Mouse (Mus musculus) stomach, postnatal 0 days (tissue): ENCODE measurements at regions not wholly inside any gene's neighbourhood (a gene's known extent, or its start where the extent isn't known, plus 50 kb on each side); places are given as distances from the start of the nearest gene placed in this dataset.
A peak's percentile ranks its signal among the peaks of the same experiment; 100 is the strongest.

Source experiments
- ATAC-seq: fragments of 200-750 bp; cut with Nextera tagmentation; 2 replicates; pipeline ENCODE4 v1.8.0; 2017; ENCODE audit not compliant: low FRiP score, low TSS enrichment
- DNase-seq: peaks from one replicate; pipeline ENCODE4 v3.0.0-alpha.2; 2016; ENCODE audit warnings: low spot score
- H3K27ac ChIP-seq: fragments of 300-500 bp; sonication (generic); replicated peaks from 2 replicates; pipeline ENCODE4 v1.5.1; 2014; ENCODE audit warnings: mild to moderate bottlenecking, control low read depth
- H3K27me3 ChIP-seq: fragments of 300-500 bp; sonication (generic); 2 replicates; pipeline ENCODE4 v1.6.1; 2014; ENCODE audit warnings: low read length; ENCODE audit not compliant: control insufficient read depth, insufficient read depth
- H3K36me3 ChIP-seq: fragments of 300-500 bp; sonication (generic); 2 replicates; pipeline ENCODE4 v1.6.1; 2014; ENCODE audit warnings: low read length, mixed read lengths; ENCODE audit not compliant: control insufficient read depth, insufficient read depth
- H3K4me1 ChIP-seq: fragments of 300-500 bp; sonication (generic); replicated peaks from 2 replicates; pipeline ENCODE4 v1.6.1; 2014; ENCODE audit warnings: antibody characterized with exemption; ENCODE audit not compliant: control insufficient read depth, insufficient read depth
- H3K4me2 ChIP-seq: fragments of 300-500 bp; sonication (generic); replicated peaks from 2 replicates; pipeline ENCODE4 v1.6.1; 2014; ENCODE audit warnings: low read depth, mild to moderate bottlenecking, control low read depth, moderate library complexity
- H3K4me3 ChIP-seq: fragments of 300-500 bp; sonication (generic); 2 replicates; pipeline ENCODE4 v1.5.1; 2014; ENCODE audit warnings: low read depth, low read length, control low read depth
- H3K9ac ChIP-seq: fragments of 300-500 bp; sonication (generic); 2 replicates; pipeline ENCODE4 v1.6.1; 2014; ENCODE audit warnings: mild to moderate bottlenecking, low read length, control low read depth, mixed read lengths
- H3K9me3 ChIP-seq: fragments of 300-500 bp; sonication (generic); 2 replicates; pipeline ENCODE4 v1.6.1; 2016; ENCODE audit warnings: low read length; ENCODE audit not compliant: control insufficient read depth
- CTCF ChIP-seq: IDR thresholded peaks from 2 replicates; pipeline ENCODE4 v1.5.1; 2016; ENCODE audit warnings: antibody characterized with exemption, low read depth, mild to moderate bottlenecking, moderate library complexity
- EP300 ChIP-seq: optimal IDR thresholded peaks from 2 replicates; pipeline ENCODE3; 2016; ENCODE audit warnings: antibody characterized with exemption
- WGBS: fragments of 180-500 bp; shearing (Covaris S2); extraction: QIAGEN DNeasy Blood & Tissue Kit; methylation state at CpG from one replicate; pipeline ENCODE4 v1.1.7; 2014; 5-methylcytosine and 5-hydroxymethylcytosine counted together

GRCm38 (mm10) chr5:91274411-91274810 lies 128.4 kb downstream of the Btc start:
- Histone ChIP-seq H3K4me1 (no peaks in the 10 kb centered on the region), H3K9me3 (no peaks in the 10 kb centered on the region), H3K27ac (no peak overlapping the region), H3K4me3 (no peak overlapping the region), H3K36me3 (no peaks in the 10 kb centered on the region), H3K4me2 (no peak overlapping the region), H3K27me3 (no peaks in the 10 kb centered on the region), H3K9ac (no peak overlapping the region)
- no peak for ATAC-seq
- TF ChIP-seq CTCF = no peak
- no peak for TF ChIP-seq EP300
- DNase-seq = no peak
- WGBS = 68% methylated on average over 3 of the region's 3 CpGs

GRCm38 (mm10) chr5:91278466-91278865 lies 124.3 kb downstream of the Btc start:
- TF ChIP-seq EP300 = no peak
- no peak for TF ChIP-seq CTCF
- Histone ChIP-seq H3K36me3 (no peaks in the 10 kb centered on the region), H3K9ac (no peak overlapping the region), H3K27ac (no peak overlapping the region), H3K9me3 (no peaks in the 10 kb centered on the region), H3K4me2 (no peak overlapping the region), H3K27me3 (no peaks in the 10 kb centered on the region), H3K4me1 (no peaks in the 10 kb centered on the region), H3K4me3 (no peak overlapping the region)
- no peak for ATAC-seq
- 65% methylated on average over 3 of the region's 3 CpGs for WGBS
- no peak for DNase-seq

GRCm38 (mm10) chr5:91279464-91279863 lies 123.3 kb downstream of the Btc start:
- Histone ChIP-seq H3K9me3 (no peaks in the 10 kb centered on the region), H3K27me3 (no peaks in the 10 kb centered on the region), H3K4me3 (no peak overlapping the region), H3K27ac (no peak overlapping the region), H3K9ac (no peak overlapping the region), H3K4me1 (no peaks in the 10 kb centered on the region), H3K4me2 (no peak overlapping the region), H3K36me3 (no peaks in the 10 kb centered on the region)
- DNase-seq = no peak
- 58% methylated on average over 2 of the region's 2 CpGs for WGBS
- no peak for TF ChIP-seq EP300
- ATAC-seq = no peak

GRCm38 (mm10) chr5:91282969-91283368 lies 119.8 kb downstream of the Btc start:
- H3K9me3 ChIP-seq = no peaks in the 10 kb centered on the region
- H3K4me1 ChIP-seq = no peaks in the 10 kb centered on the region
- WGBS = 53% methylated on average over 7 of the region's 7 CpGs
- no peak overlapping the region for H3K27ac ChIP-seq
- H3K27me3 ChIP-seq = no peaks in the 10 kb centered on the region
- no peaks in the 10 kb centered on the region for H3K36me3 ChIP-seq
- H3K9ac ChIP-seq = no peak overlapping the region
- DNase-seq (peak; percentile 59), ATAC-seq (peak; percentile 91)
- TF ChIP-seq EP300 (no peak), CTCF (no peak)
- H3K4me2 ChIP-seq = no peak overlapping the region
- no peak overlapping the region for H3K4me3 ChIP-seq

GRCm38 (mm10) chr5:91293073-91293472 lies 109.7 kb downstream of the Btc start:
- H3K9me3 ChIP-seq = no peaks in the 10 kb centered on the region
- no peak overlapping the region for H3K4me3 ChIP-seq
- TF ChIP-seq CTCF (no peak), EP300 (no peak)
- no peak overlapping the region for H3K9ac ChIP-seq
- H3K36me3 ChIP-seq = no peaks in the 10 kb centered on the region
- DNase-seq = no peak
- 53% methylated on average over 4 of the region's 4 CpGs for WGBS
- peak; percentile 54; the same call in 1 of the 2 replicates for ATAC-seq
- H3K4me2 ChIP-seq = no peak overlapping the region
- no peak overlapping the region for H3K27ac ChIP-seq
- no peaks in the 10 kb centered on the region for H3K27me3 ChIP-seq
- no peaks in the 10 kb centered on the region for H3K4me1 ChIP-seq

- no peaks in the 10 kb centered on the region for H3K27me3 ChIP-seq
- ATAC-seq (no peak), DNase-seq (no peak)
- H3K4me1 ChIP-seq = no peaks in the 10 kb centered on the region
- H3K27ac ChIP-seq = no peak overlapping the region
- no peak overlapping the region for H3K4me3 ChIP-seq
- no peak overlapping the region for H3K9ac ChIP-seq
- H3K36me3 ChIP-seq = no peaks in the 10 kb centered on the region
- TF ChIP-seq EP300 = no peak
- TF ChIP-seq CTCF = no peak
- H3K9me3 ChIP-seq = no peaks in the 10 kb centered on the region
- 94% methylated on average over 3 of the region's 3 CpGs for WGBS
- no peak overlapping the region for H3K4me2 ChIP-seq
These were observed 107.8 kb downstream of the Btc start for GRCm38 (mm10) chr5:91294957-91295356.
